Mouse (Mus musculus): ENCODE measurements at regions not wholly inside any gene's neighbourhood (a gene's known extent, or its start where the extent isn't known, plus 50 kb on each side); places are given as distances from the start of the nearest gene placed in this dataset.

GRCm38 (mm10) chr1:186379938-186380847 lies 263.1 kb upstream of the Lyplal1 start:
- no peak for DNase-seq (ENCODE audit: low spot score)

- peak; percentile 37 for DNase-seq (ENCODE audit: low spot score)
Observed at GRCm38 (mm10) chr1:186376906-186377623, 260.0 kb upstream of the Lyplal1 start.

- no peak for DNase-seq (ENCODE audit: low spot score)
Observed at GRCm38 (mm10) chr1:186374009-186374649, 257.0 kb upstream of the Lyplal1 start.

GRCm38 (mm10) chr1:186373386-186373785 lies 256.3 kb upstream of the Lyplal1 start:
- no peak for DNase-seq (ENCODE audit: low spot score)

- DNase-seq (ENCODE audit: low spot score) = no peak
Observed at GRCm38 (mm10) chr1:186372770-186373353, 255.8 kb upstream of the Lyplal1 start.

- DNase-seq (ENCODE audit: low spot score) = no peak
Observed at GRCm38 (mm10) chr1:186363356-186363755, 246.2 kb upstream of the Lyplal1 start.

GRCm38 (mm10) chr1:186358011-186358670 lies 241.0 kb upstream of the Lyplal1 start:
- peak; percentile 60 for DNase-seq (ENCODE audit: low spot score)

GRCm38 (mm10) chr1:186354742-186355141 lies 237.6 kb upstream of the Lyplal1 start:
- no peak for DNase-seq (ENCODE audit: low spot score)

- no peak for DNase-seq (ENCODE audit: low spot score)
Observed at GRCm38 (mm10) chr1:186354072-186354471, 237.0 kb upstream of the Lyplal1 start.

GRCm38 (mm10) chr1:186350381-186350780 lies 233.3 kb upstream of the Lyplal1 start:
- DNase-seq (ENCODE audit: low spot score) = no peak

- no peak for DNase-seq (ENCODE audit: low spot score)
Observed at GRCm38 (mm10) chr1:186349966-186350365, 232.9 kb upstream of the Lyplal1 start.

GRCm38 (mm10) chr1:186347413-186348147 lies 230.5 kb upstream of the Lyplal1 start:
- peak; percentile 9 for DNase-seq (ENCODE audit: low spot score)

GRCm38 (mm10) chr1:186345449-186345848 lies 228.3 kb upstream of the Lyplal1 start:
- no peak for DNase-seq (ENCODE audit: low spot score)

GRCm38 (mm10) chr1:186342931-186343506 lies 225.9 kb upstream of the Lyplal1 start:
- no peak for DNase-seq (ENCODE audit: low spot score)

GRCm38 (mm10) chr1:186342391-186342790 lies 225.3 kb upstream of the Lyplal1 start:
- DNase-seq (ENCODE audit: low spot score) = no peak

GRCm38 (mm10) chr1:186341878-186342277 lies 224.8 kb upstream of the Lyplal1 start:
- no peak for DNase-seq (ENCODE audit: low spot score)

- no peak for DNase-seq (ENCODE audit: low spot score)
Observed at GRCm38 (mm10) chr1:186340701-186341100, 223.6 kb upstream of the Lyplal1 start.

- no peak for DNase-seq (ENCODE audit: low spot score)
Observed at GRCm38 (mm10) chr1:186317285-186317684, 200.2 kb upstream of the Lyplal1 start.

GRCm38 (mm10) chr1:186314180-186314579 lies 197.1 kb upstream of the Lyplal1 start:
- DNase-seq (ENCODE audit: low spot score) = no peak

GRCm38 (mm10) chr1:186312698-186313097 lies 195.6 kb upstream of the Lyplal1 start:
- DNase-seq (ENCODE audit: low spot score) = no peak
